Mouse (Mus musculus): ENCODE measurements around the gene Nfe2.
"Not testable (repeated sequence)": the region's sequence is repeated elsewhere in the genome, so short reads cannot be mapped to it uniquely, and the experiment has no call there.

The Nfe2 gene

GRCm38 (mm10) chr15:103290417-103290816, 32.2 kb upstream of the Nfe2 start:
- DNase-seq: no peak

DNA sequence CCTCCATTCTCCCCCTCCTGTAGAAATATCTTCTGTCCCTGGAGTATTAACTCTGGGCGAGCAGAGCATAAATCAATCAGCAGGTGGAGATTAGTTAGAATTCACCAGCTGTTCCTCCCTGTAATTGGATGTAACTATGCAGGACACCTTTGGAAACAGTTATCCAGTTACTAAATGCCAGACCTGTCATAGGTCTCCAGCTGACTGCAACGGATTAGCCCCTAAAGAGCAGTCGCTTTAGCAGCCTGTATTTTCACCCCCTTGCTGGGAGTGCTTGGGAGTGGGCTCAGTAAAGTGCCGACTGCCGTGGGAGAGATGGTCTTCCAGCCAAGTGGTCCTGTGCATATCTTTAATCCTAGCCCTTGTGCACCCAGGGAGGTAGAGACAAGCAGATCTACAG, 31.4 kb upstream of the Nfe2 start:
- DNase-seq: no peak

DNA sequence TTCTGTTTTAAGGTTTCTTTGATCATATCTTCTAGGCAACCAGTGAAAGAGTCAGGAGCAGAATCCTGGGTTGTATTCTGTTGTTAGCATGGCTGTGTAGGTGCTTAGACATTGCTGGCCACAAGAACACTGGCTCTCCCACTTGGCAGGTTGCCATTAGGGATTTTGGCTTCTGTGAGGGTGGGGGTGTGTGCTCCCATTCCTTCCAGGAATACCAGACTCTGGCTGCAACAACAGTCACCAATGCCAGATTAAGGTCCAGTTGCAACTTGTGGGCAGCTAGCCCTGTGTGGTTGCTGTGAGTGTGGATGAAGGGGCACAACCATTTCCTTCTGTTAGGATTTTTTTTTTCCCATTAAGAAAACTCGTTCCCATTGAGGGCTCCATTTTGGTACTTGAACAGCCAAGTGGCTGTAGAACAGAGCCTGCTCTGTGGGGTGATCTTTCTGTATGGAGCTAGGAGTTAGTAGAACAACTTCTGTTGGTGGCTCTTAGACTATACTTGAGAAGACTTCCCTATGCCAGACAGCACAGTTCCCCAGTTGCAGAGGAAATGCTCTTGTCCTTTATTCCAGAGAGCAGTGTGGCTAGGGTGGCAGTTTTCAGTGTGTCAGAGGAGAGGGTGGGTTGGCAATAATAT, 27.7 kb upstream of the Nfe2 start:
- peak; percentile 80 to 83 for DNase-seq

DNA sequence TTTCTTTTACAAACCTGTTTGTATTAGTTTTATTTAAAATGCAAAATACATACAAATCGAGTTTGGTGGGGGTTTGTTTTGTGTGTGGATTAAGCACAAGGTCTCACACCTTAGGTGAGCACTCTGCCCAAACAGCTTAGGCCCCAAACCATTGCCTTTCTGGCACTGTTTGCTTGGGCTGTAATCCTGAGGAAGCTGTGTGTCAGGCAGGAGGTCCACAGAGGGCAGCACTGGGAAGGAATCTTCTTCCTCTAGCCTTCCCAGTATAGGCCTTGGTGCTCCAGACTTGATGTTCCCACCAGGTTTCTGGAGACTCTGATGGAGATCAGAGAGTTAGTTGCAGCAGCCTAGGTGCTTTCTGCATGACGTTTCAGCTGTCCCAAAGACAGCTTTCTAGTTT, 26.4 kb upstream of the Nfe2 start:
- DNase-seq: no peak

DNA sequence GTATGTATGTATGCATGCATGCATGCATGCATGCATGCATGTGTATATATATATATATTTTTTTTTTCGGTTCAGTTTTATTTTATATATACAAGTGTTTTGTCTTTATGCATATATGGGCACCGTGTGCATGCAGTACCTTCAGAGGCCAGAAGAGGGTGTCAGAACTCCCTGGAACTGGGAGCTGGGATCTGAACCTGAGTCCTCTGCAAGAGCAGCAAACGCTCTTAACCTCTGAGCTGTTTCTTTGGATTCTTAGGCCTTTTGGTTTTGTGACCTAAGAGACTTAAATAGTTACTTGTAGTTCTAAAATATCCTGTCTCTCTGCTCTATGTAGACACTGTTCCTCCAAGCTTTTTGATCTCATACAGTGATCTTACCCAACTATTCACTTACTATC, 25.9 kb upstream of the Nfe2 start:
- peak; percentile 53 to 72 for DNase-seq

- DNase-seq: no peak
Observed at GRCm38 (mm10) chr15:103281465-103282205, 23.4 kb upstream of the Nfe2 start.

DNA sequence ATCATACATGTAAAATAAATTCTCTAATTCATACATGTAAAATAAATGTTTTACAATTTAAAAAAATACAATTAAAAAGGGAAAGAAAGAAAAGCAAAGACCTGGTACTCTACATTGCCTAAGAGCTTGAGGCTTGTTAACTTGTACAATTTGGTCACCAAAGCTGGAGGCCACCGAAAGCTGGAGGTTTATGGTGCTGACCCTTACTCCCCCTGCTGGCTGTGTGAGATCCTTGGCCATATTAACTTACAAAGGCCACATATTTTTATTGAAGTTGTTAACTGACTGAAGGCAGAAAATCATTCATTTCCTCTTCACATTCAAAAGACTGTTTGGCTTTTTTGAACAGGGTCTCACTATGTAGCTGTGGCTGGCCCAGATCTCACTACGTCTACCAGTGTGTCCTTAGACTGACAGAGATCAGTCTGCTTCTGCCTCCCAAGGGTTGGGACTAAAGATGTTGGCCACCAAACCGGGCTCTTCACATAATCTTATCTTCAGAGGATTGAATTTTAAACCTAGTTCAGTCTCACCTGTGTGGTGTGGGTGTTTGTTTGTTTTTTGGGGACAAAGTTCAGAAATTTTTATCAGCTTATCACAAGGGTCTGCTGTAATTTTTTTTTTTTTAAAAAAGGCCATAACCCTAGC, 22.7 kb upstream of the Nfe2 start:
- peak in 1 of 2 experiments; percentile 20 for DNase-seq

GRCm38 (mm10) chr15:103279750-103280149, 21.5 kb upstream of the Nfe2 start:
- DNase-seq: peak in 1 of 2 experiments; percentile 51

DNA sequence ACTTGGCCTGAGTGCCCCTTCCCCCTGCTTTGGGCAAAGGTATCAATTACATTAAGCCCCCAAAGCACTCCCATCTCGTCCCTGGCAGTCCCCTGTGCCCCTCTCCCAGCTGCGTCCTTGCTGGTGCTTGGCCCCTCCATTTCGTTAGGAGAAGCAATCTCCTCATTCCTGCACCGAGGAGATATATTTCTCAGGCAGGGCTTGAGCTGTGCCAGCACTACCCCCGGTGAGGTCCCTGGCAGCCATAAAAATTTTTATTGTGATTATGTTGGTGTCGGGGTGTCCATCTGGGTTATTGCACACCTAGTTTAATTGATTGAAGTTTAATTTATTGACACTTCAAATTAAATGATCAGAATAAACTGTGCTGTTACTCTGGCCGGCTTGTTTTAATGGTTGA, 19.7 kb upstream of the Nfe2 start:
- no peak for DNase-seq

GRCm38 (mm10) chr15:103275943-103276342, 17.7 kb upstream of the Nfe2 start:
- not testable (repeated sequence) for DNase-seq

GRCm38 (mm10) chr15:103272419-103273279, 14.4 kb upstream of the Nfe2 start, which contains the start of gene Copz1:
Copz1 (plus strand) TSS chr15:103272714.
- peak; percentile 95 to 96 for DNase-seq

- DNase-seq: no peak
Observed at GRCm38 (mm10) chr15:103268903-103269302, 10.7 kb upstream of the Nfe2 start.

DNA sequence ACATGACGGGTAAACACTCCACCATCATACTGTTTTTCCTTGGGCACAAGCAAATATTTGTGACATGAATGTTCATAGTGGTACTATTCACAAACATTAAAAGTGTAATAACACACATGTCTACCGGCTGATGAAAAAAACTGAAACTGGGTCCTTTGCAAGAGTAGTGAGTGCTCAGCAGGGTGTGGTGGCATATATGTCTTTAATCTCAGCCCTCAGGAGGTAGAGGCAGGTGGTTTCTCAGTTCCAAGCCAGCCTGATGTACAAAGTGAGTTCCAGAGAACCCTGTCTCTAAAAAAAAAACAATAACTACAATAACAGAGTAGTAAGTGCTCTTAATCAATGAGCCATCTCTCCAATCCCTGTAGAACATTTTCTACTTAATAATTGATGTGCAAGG, 6.6 kb upstream of the Nfe2 start:
- DNase-seq: no peak

- DNase-seq: no peak
Observed at GRCm38 (mm10) chr15:103259989-103260388, 1.8 kb upstream of the Nfe2 start.

DNA sequence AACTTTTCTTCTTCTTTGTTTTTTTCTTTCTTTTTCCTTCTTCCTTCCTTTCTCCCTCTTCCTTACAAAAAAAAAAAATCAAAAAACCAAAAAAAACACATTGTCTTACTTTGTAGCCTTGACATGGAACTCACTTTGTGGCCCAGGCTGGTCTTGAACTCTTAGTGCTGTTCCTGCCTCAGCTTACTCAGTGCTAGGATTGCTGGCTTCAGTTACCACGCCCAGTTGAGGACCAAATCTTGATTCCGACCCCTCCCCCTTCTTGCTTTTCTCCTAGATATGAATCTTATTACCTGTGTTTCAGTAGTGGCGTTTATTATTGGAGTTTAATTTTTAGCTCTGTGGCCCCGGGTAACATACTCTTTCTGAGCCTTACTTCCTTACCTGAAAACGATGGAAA, 959 bp upstream of the Nfe2 start:
- DNase-seq: no peak

- no peak for DNase-seq
Observed at GRCm38 (mm10) chr15:103256210-103256986, 1.8 kb downstream of the Nfe2 start.

GRCm38 (mm10) chr15:103255169-103255568, 3.0 kb downstream of the Nfe2 start:
- DNase-seq: peak in 1 of 2 experiments; percentile 24

- no peak for DNase-seq
Observed at GRCm38 (mm10) chr15:103253352-103253751, 4.9 kb downstream of the Nfe2 start.

DNA sequence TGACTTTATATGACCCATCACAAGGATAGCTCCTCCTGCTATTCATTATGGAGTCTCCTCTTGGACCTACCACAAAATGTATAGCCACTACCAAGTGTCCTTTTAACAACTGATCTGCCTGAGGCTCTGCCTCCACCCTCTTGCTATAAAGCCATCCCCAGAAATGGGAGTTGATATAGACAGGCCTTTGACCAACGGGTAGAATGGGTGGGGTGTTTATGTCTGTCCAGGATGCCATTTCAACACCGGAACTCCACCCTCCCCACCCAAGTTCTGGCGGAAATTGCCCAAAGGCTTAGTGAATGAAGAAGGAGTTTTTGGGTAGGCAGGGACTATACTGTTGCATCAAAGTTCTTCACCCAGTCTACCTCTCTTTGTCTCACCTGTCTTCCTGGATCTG, 5.5 kb downstream of the Nfe2 start:
- DNase-seq: no peak

DNA sequence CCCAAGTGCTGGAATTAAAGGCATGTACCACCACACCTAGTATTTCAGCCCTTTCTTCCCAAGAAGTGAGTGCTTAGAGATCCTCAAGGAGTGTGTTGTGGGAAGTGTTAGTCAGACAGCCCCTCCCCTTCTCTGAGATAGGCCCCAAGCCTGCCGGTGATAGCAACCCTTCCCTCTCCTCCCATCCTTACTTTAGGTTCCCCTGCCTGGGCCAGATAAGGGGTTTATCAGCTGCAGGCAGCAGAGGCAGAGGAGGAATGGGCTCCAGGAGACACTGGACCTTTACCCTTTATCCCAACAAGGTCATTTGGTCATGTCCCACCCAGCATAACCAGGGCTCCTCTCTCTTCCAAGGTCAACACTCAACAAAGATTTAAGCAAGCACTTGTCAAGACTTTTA, 6.6 kb downstream of the Nfe2 start:
- DNase-seq: no peak

- peak; percentile 58 to 79 for DNase-seq
Observed at GRCm38 (mm10) chr15:103250195-103250740, 7.9 kb downstream of the Nfe2 start.

GRCm38 (mm10) chr15:103249511-103249910, 8.7 kb downstream of the Nfe2 start:
- not testable (repeated sequence) for DNase-seq

Data from cerebellum, postnatal 14 days (tissue).